Mouse (Mus musculus): ENCODE measurements around the gene Dnah6. TPM values are rescaled to one million over a fixed set of nuclear protein-coding genes. Genes with fewer than 3 reads are reported as not detected.

The Dnah6 gene
- polyA plus RNA-seq, 1 experiment from 2014 or later = 0.06 TPM

Other genes starting within 250 kb of the Dnah6 start
- gene Suclg1, start 26.7 kb upstream of the Dnah6 start, polyA plus RNA-seq (2015; fragmentation: Nextera tagmentation; extraction: Ambion mirVana) = 230 and 251 TPM in 2 replicates
- gene 4931417E11Rik, start 248.0 kb upstream of the Dnah6 start, polyA plus RNA-seq (2015; fragmentation: Nextera tagmentation; extraction: Ambion mirVana) = not detected in 2 replicates